Mouse (Mus musculus) ES-Bruce4 (cell line): ENCODE data around the gene Ctnnd2. TPM values are rescaled to one million over a fixed set of nuclear protein-coding genes. Genes with fewer than 3 reads are reported as not detected.

Source experiments
- H3K27ac ChIP-seq: 2 replicates; pipeline ENCODE4 v1.5.1; 2012; ENCODE audit warnings: low read length, inconsistent platforms; ENCODE audit not compliant: insufficient read depth
- H3K27me3 ChIP-seq: 2 replicates; pipeline ENCODE4 v1.6.1; 2012; ENCODE audit warnings: mild to moderate bottlenecking, low read length, inconsistent platforms; ENCODE audit not compliant: control insufficient read depth, poor library complexity, insufficient read depth, severe bottlenecking
- H3K36me3 ChIP-seq: 2 replicates; pipeline ENCODE4 v1.6.1; 2012; ENCODE audit warnings: inconsistent platforms, mild to moderate bottlenecking, low read length, moderate library complexity; ENCODE audit not compliant: control insufficient read depth, poor library complexity, insufficient read depth, severe bottlenecking
- H3K4me1 ChIP-seq: one replicate; pipeline ENCODE4 v1.8.1; 2011; ENCODE audit warnings: low read length; ENCODE audit not compliant: control insufficient read depth, insufficient read depth
- H3K4me3 ChIP-seq: 2 replicates; pipeline ENCODE4 v1.5.1; 2011; ENCODE audit warnings: low read depth, mild to moderate bottlenecking, low read length
- H3K9ac ChIP-seq: 2 replicates; pipeline ENCODE4 v1.6.1; 2012; ENCODE audit warnings: low read depth, mild to moderate bottlenecking, inconsistent platforms; ENCODE audit not compliant: poor library complexity, severe bottlenecking
- H3K9me3 ChIP-seq: replicated peaks from 2 replicates; pipeline ENCODE4 v1.6.1; 2012; ENCODE audit warnings: mild to moderate bottlenecking, low read length, inconsistent platforms; ENCODE audit not compliant: control insufficient read depth, poor library complexity, insufficient read depth, severe bottlenecking
- CTCF ChIP-seq: IDR thresholded peaks from one replicate; pipeline ENCODE4 v1.8.1; 2011; ENCODE audit warnings: low read depth, low read length
- EP300 ChIP-seq: IDR thresholded peaks from 2 replicates; pipeline ENCODE4 v1.6.1; 2011; ENCODE audit warnings: low read depth, low read length; ENCODE audit not compliant: insufficient read depth
- POLR2A ChIP-seq: IDR thresholded peaks from one replicate; pipeline ENCODE4 v1.8.1; 2011; ENCODE audit warnings: low read length; ENCODE audit not compliant: insufficient read depth
- polyA plus RNA-seq: library from polyadenylated mRNA; stranded (reverse); fragments of >200 nt; gene quantifications from 2 replicates; pipeline ENCODE4 v1.2.4, GENCODE M21; 2011; ENCODE audit warnings: low read depth; ENCODE audit not compliant: missing spikeins, insufficient read depth, insufficient read length

Gene Ctnnd2
- polyA plus RNA-seq, 1 experiment = 2.4 TPM

GRCm38 (mm10) chr15:31023766-31024165 is 851.4 kb downstream of the Ctnnd2 start:
- Histone ChIP-seq H3K36me3 (no peaks in the 10 kb centered on the region), H3K27me3 (no peaks in the 10 kb centered on the region), H3K9ac (no peak overlapping the region), H3K27ac (no peak overlapping the region), H3K9me3 (0 out of 2 replicates have a peak, but pooled peaks cover 3% of the 10 kb centered on the region), H3K4me1 (no peaks in the 10 kb centered on the region), H3K4me3 (no peak overlapping the region)
- TF ChIP-seq POLR2A = no peak
- no peak for TF ChIP-seq EP300

- Histone ChIP-seq H3K4me1 (no peaks in the 10 kb centered on the region), H3K27ac (no peak overlapping the region), H3K36me3 (no peaks in the 10 kb centered on the region), H3K4me3 (no peak overlapping the region), H3K9me3 (0 out of 2 replicates have a peak, but pooled peaks cover 3% of the 10 kb centered on the region), H3K27me3 (no peaks in the 10 kb centered on the region), H3K9ac (no peak overlapping the region)
- TF ChIP-seq EP300 (no peak), CTCF (no peak), POLR2A (no peak)
These were observed 855.2 kb downstream of the Ctnnd2 start for GRCm38 (mm10) chr15:31027448-31028230.

- no peaks in the 10 kb centered on the region for H3K9me3 ChIP-seq
- no peak overlapping the region for H3K4me3 ChIP-seq
- H3K36me3 ChIP-seq = no peaks in the 10 kb centered on the region
- no peak overlapping the region for H3K27ac ChIP-seq
- TF ChIP-seq EP300 (no peak), POLR2A (no peak), CTCF (no peak)
- H3K4me1 ChIP-seq = no peaks in the 10 kb centered on the region
- H3K9ac ChIP-seq = no peak overlapping the region
- H3K27me3 ChIP-seq = no peaks in the 10 kb centered on the region; the same call in 1 of the 2 replicates
These were observed 872.6 kb downstream of the Ctnnd2 start for GRCm38 (mm10) chr15:31044983-31045382.

GRCm38 (mm10) chr15:31051496-31051895 is 879.1 kb downstream of the Ctnnd2 start:
- Histone ChIP-seq H3K4me3 (no peak overlapping the region), H3K9ac (no peak overlapping the region), H3K27me3 (no peaks in the 10 kb centered on the region; the same call in 1 of the 2 replicates), H3K36me3 (no peaks in the 10 kb centered on the region), H3K27ac (no peak overlapping the region), H3K4me1 (no peaks in the 10 kb centered on the region), H3K9me3 (no peaks in the 10 kb centered on the region)
- TF ChIP-seq CTCF (no peak), POLR2A (no peak), EP300 (no peak)

GRCm38 (mm10) chr15:31056145-31056544 is 883.8 kb downstream of the Ctnnd2 start:
- Histone ChIP-seq H3K27me3 (no peaks in the 10 kb centered on the region), H3K9me3 (no peaks in the 10 kb centered on the region), H3K9ac (no peak overlapping the region), H3K36me3 (no peaks in the 10 kb centered on the region), H3K27ac (no peak overlapping the region), H3K4me1 (no peaks in the 10 kb centered on the region), H3K4me3 (no peak overlapping the region)
- TF ChIP-seq CTCF (no peak), EP300 (no peak), POLR2A (no peak)

- Histone ChIP-seq H3K9me3 (no peaks in the 10 kb centered on the region), H3K27ac (no peak overlapping the region), H3K36me3 (no peaks in the 10 kb centered on the region), H3K4me1 (no peaks in the 10 kb centered on the region), H3K27me3 (no peaks in the 10 kb centered on the region), H3K9ac (no peak overlapping the region), H3K4me3 (no peak overlapping the region)
- TF ChIP-seq EP300 (no peak), CTCF (no peak), POLR2A (no peak)
These were observed 885.9 kb downstream of the Ctnnd2 start for GRCm38 (mm10) chr15:31058315-31058714.
